Mouse (Mus musculus): Measurements from ENCODE around the gene Slc8b1.

- TF ChIP-seq MAFK (IDR thresholded peaks at IDR 0.05; ENCODE audit: insufficient read depth, low read depth, low read length) (peak; percentile 97), HCFC1 (IDR thresholded peaks at IDR 0.05; ENCODE audit: borderline replicate concordance, insufficient read depth, low read length) (no peak), CHD2 (IDR thresholded peaks at IDR 0.05; ENCODE audit: low read depth, low read length) (no peak), ZC3H11A (IDR thresholded peaks at IDR 0.05; ENCODE audit: borderline replicate concordance, low read depth, low read length) (no peak)
Observed at GRCm38 (mm10) chr5:120477993-120478392, 33.0 kb upstream of the Slc8b1 start.
